Mouse (Mus musculus) adipocyte (in vitro differentiated cells): Measurements from ENCODE around the gene Fam168b.

ENCODE experiments used
- DNase-seq: peaks from one replicate; pipeline ENCODE4 v3.0.0-alpha.2; 2016; ENCODE audit warnings: low spot score

The Fam168b gene

DNA sequence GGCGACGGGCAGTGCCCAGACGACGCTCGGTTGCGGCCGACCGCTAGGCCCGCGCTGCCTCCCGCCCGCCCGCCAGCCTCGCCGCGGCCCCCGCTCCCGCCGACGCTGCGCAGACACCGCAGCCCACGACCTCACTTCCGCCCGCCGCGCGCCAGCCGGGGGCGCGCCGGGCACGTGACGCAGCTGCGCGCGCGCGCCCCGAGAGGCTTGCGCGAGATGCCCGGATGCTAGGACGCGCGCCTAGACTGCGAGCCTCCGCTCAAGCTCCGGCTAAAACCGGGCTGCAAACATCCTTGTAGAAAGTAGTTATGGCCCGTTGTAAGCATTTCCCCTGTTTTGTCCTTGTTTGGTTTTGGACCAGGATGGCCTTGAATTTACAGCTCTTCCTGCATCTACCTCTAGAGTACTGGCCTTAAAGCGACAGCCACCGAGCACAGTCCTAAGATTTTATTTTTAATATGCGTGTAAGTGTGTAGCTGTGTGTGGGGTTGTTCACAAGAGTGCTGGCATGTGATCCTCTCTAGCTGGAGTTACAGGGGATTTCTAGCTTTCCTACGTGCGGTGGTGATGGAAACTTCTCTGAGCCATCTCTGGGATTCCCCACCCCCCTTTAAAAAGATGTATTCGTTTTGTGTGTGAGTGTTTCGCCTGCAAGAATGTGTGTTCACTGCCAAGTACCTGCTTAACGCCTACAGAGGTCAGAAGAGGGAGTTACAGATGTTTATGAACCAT lies at the start of gene Fam168b:
Gene Fam168b (minus strand): TSS at position 179 of the 732 bp plus-strand sequence.
- peak; percentile 87 for DNase-seq

DNA sequence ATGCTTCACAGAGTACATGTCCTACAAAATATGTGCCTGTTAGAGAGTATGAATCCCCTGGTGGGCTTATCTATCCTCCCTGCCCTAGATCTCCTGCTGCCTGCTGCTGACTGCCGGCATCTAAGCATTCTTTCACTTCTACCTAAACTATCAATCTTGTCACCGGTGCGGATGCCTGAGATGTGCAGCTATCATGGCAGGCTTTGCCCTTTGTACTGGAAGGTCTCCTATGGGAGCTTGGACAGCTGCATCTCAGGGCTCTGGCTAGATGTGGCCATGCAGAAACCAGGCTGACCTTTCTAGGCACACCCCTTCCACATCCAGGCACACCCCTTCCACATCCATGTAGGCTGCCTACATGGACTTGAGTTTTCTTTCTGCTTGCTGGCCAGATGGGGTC lies 49.6 kb upstream of the Fam168b start:
- DNase-seq: no peak

DNA sequence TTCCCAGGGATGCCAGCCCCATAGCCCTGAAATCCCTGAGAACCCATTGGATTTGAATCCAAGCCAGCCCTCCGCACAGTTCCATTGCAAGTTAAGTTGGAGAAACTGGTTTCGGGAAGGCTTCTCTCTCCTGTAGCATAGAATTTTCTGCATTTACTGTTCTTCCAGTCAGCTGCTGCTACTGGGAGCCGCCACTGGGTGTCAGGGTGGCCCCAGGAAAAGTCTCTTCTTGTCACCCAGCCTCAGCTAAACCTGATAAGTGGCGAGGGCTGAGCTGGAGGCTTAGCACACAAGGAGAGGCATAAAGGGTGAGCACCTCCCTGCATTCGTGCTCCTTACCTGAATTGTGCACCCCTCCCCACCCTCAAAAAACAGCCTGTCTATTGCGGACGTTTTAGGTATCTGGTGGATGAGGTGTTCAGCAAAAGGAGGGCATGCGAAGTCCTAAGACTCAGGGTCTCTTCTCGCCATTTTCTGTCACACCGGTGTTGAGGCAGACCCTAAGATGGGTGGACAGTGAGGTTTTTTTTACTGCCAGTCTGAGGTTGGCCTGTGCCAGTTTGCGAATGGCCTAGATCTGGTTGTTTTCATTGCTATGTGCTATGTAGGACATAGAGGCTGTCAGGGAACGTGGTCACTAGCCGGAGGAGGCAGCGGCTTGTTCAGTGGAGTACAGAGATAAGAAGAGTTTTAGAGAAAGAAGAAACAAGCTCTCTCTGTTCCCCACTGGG lies 48.9 kb upstream of the Fam168b start:
- peak; percentile 35 for DNase-seq

DNA sequence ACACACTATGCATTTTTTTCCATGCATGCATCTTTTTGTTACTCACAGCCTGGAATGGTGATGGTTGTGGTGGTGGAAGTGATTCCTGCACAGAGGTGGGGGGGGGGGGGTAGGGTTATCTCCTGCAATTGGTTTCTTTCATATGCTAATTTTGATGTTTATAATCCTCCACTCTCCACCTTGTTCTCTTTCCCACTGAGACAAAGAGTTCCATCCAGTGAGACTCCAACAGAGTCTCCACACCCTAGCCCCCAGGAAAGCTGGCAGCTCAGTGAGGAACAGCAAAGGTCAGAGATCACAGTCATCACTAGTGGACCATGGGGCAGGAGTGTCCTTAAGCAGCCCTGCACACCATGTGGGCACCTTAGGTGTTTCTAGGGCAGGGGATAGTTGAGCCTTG lies 40.9 kb upstream of the Fam168b start:
- no peak for DNase-seq

DNA sequence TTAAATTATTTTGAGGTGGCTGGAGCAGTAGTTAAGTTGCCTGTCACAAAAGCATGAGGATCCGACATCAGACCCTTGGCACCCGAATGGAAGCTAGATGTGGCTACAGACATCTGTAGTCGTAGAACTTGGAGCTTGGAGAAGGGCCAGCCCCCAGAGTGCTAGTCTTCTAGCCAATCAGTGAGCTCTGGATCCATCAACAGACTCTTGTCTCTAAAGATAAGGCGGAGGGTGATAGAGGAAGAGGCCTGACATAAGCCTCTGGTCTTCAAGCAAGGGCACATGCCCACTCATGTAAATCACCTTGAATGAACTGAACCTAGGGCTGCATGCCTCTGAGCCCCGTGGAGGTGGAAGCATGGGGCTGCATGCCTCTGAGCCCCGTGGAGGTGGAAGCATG lies 36.7 kb upstream of the Fam168b start:
- no peak for DNase-seq

DNA sequence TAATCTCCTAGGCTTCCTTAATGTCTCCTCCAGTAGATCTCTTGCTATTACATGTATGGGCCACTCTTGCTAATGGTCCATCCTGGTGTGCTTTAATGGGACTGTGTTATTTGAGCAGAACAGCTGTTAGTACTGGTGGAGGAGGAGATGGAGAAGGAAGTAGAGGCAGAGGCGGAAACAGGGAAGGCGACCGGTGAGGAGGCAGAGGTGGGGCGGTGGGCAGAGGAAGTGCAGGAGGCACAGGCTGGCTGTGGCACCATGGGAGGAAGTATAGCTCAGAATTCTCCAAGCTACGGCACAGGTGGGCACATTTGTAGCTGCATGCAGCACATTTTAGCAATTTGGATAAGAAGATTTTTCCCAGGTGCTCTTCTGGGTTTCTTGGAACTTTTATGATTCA lies 30.7 kb upstream of the Fam168b start:
- DNase-seq: no peak

GRCm38 (mm10) chr1:34871170-34871569 lies 28.3 kb upstream of the Fam168b start:
- DNase-seq: no peak

DNA sequence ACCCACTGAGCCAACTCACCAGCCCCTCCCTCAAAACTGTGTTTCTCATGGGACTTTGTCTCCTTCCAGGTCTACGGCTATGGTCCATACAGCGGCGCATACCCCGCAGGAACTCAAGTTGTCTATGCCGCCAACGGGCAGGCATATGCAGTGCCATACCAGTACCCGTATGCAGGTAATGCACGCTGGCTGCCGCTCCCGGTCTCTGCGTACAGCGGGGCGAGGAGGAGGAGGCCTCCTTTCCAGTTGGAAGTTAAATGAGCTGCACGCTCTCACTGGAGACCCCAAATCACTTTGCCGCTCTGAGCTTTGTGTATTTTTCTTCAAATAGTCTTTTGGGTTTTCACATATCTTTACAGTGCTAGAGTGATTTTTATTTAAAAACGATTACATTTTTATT lies 26.4 kb upstream of the Fam168b start:
- DNase-seq: no peak

- DNase-seq: no peak
Measured at GRCm38 (mm10) chr1:34868391-34868790, 25.5 kb upstream of the Fam168b start.

GRCm38 (mm10) chr1:34867574-34867955 lies 24.7 kb upstream of the Fam168b start:
- DNase-seq: no peak

DNA sequence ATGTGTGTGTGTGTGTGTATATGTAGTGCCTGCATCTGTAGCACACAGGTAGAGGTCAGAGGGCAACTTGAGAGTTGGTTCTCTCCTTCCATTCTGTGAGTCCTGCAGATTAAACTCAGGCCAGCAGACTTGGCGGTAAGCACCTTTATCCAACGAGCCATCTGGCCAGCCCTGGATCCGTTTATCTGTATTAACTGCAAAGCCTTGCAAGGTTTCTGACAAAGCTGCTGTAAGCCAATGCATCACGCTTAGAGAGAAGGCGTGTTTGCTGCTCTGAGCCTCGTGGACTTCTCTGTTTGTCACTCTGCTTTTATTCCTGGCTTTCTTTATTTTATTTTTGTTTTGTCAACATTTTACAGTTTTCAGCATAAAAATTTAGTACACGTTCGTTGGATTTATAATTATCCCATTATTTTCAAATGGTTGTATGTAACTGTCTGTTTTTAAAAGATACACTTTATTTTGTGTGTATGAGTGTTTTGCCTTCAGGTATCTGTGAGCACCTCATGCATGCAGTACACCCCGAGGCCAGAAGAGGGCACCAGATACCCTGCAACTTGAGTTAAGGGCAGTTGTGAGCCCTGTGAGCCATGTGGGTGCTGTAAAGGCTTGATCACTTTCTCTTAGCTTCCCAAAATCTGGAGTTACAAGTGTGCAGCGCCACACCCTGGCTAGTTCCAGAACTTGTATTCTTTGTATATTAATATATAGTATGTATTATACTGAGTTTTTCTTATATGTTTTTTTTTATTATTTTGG lies 24.1 kb upstream of the Fam168b start:
- DNase-seq: peak; percentile 73

- DNase-seq: no peak
Measured at GRCm38 (mm10) chr1:34865866-34866265, 23.0 kb upstream of the Fam168b start.

GRCm38 (mm10) chr1:34864243-34864642 lies 21.4 kb upstream of the Fam168b start:
- DNase-seq: no peak

- DNase-seq: no peak
Measured at GRCm38 (mm10) chr1:34863323-34863722, 20.5 kb upstream of the Fam168b start.

DNA sequence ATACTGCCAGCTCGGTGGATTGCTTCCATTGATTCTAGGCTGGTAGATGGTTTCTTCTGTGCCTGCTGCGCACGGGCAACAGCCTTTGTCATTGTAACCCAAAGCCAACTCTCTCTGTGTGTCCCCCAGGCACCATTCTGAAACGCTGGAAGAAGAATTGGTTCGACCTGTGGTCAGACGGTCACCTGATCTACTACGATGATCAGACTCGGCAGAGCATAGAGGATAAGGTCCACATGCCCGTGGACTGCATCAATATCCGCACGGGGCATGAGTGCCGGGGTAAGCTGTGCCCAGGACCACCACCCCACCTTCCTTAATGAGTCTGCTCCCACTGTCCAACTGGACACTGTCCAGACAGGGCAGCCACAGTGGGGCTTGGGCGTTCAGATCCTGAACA lies 20.0 kb upstream of the Fam168b start:
- DNase-seq: no peak

- no peak for DNase-seq
Measured at GRCm38 (mm10) chr1:34860205-34860604, 17.3 kb upstream of the Fam168b start.

DNA sequence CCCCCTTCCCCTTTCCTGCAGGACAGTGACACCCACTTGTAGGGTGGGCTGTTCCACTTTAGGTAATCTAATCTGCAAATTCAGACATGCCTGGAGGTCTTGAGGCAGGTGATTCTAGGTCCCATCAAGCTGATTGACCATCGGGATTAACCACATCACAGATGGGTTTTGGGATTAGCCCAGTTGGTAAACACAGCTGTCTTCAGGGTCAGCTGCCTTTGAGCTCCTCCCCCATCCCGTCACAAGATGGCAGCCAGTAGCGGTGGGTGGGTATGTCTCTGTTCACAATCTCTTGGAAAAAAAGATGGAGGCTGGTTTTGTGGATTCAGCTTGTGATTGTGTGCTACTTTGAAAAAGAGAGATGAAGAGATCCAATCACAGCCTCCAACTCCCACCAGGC lies 16.9 kb upstream of the Fam168b start:
- no peak for DNase-seq

- DNase-seq: no peak
Measured at GRCm38 (mm10) chr1:34858671-34859070, 15.8 kb upstream of the Fam168b start.

- no peak for DNase-seq
Measured at GRCm38 (mm10) chr1:34855056-34855739, 12.3 kb upstream of the Fam168b start.

DNA sequence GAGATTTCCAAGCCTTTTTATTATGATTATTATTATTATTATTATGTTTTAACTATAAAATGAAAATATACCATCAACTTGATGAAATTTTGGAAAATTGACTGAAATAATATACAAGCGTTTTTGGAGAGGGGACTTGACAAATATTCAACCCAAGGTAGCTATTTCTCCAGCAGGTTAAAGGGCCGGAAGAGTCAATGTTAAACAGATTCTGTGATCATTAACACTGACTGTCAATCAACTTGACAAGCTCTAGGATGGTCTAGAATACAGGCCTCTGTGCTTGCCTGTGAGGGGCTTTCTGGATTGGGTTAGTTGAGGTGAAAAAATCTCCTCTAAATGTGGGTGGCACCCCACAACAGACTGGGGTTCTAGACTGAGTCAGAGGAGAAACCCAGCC lies 10.9 kb upstream of the Fam168b start:
- no peak for DNase-seq

- DNase-seq: no peak
Measured at GRCm38 (mm10) chr1:34852116-34852878, 9.4 kb upstream of the Fam168b start.

- no peak for DNase-seq
Measured at GRCm38 (mm10) chr1:34851562-34851961, 8.7 kb upstream of the Fam168b start.
